Mouse (Mus musculus) cortical plate, adult 2 months (tissue): ENCODE measurements at regions not wholly inside any gene's neighbourhood (a gene's known extent, or its start where the extent isn't known, plus 50 kb on each side); places are given as distances from the start of the nearest gene placed in this dataset.

ENCODE experiments used
- CTCF ChIP-seq: fragments of 200-500 bp; IDR thresholded peaks from 2 replicates; pipeline ENCODE4 v1.5.1; 2011; ENCODE audit warnings: mild to moderate bottlenecking, control low read depth, low read length; ENCODE audit not compliant: insufficient read depth; ENCODE audit errors: extremely low read depth
- POLR2A ChIP-seq: fragments of 200-500 bp; IDR thresholded peaks from 2 replicates; pipeline ENCODE4 v1.6.1; 2011; ENCODE audit warnings: mild to moderate bottlenecking, low read length, control low read depth; ENCODE audit not compliant: insufficient read depth; ENCODE audit errors: extremely low read depth

DNA sequence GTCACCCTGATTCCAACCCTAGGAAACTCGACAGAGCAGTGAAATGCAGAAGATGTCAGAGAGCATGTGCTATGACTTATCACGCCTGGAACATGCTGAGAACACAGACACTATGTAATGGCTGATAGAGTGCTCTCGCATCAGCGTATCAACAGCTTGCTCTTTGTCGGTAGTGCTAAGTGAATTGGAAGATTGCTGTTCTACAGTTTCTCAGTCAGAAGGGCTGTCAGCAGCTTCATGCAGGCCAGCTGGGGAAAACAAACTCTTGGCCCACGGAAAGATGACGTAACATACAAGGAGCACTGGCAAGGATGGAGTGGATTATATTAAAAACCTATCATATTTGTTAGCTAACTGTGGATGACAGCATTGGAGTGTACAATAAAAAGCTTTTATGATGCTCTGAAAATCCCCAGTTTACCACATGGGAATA, 624.6 kb upstream of the Fam241a start:
- TF ChIP-seq CTCF: no peak
- no peak for TF ChIP-seq POLR2A
